ENCODE assay signal across 9 mouse cellular contexts in the genomic region with DNA sequence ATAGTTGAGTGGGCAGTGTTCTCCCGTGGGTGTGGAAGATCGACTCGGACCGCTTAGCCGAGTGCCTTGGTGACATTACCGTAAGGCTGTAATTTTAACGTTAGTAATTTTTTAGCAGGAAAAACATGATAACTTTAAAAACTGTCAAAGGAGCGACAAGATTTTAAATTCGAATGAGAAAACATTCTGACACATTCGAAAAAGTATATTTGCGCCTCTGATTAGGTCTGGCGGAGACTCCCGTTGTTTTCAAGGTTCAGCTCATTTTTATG. TPM values are rescaled to one million over a fixed set of nuclear protein-coding genes. Genes with fewer than 3 reads are reported as not detected.
DNase-seq lines count a peak whose midpoint lies in the region; ATAC-seq and TF ChIP-seq lines count a peak whose summit lies in the region.
"Had no signal": no experiment of that assay in that cellular context is flagged by ENCODE, and none has a peak within 500 bp of the region (broad histone marks: within the 10 kb centered on the region; RNA-seq: fewer than 3 reads in every experiment).

No protein-coding gene starts in this region.

- H3K9me3 ChIP-seq in lung, embryonic 14.5 days (ENCODE audit: low read depth, low read length), result no peaks in the 10 kb centered on the region
- H3K9me3 ChIP-seq in embryonic facial prominence, embryonic 15.5 days (replicated peaks), result no peaks in the 10 kb centered on the region
- no peaks in the 10 kb centered on the region for H3K9me3 ChIP-seq in limb, embryonic 10.5 days (replicated peaks)
- no peaks in the 10 kb centered on the region for H3K9me3 ChIP-seq in neural tube, embryonic 15.5 days (replicated peaks)

- peak overlapping the region; percentile 74 for H3K9ac ChIP-seq in lung, embryonic 14.5 days
- H3K9ac ChIP-seq in embryonic facial prominence, embryonic 15.5 days, result peak overlapping the region; percentile 61
- peak overlapping the region; percentile 66 for H3K9ac ChIP-seq in neural tube, embryonic 15.5 days (replicated peaks)

- 2% methylated on average over 13 of the region's 13 CpGs for WGBS in lung, embryonic 14.5 days
- whole genome bisulfite sequencing in embryonic facial prominence, embryonic 15.5 days, result 4% methylated on average over 13 of the region's 13 CpGs
- 7% methylated on average over 13 of the region's 13 CpGs for WGBS in limb, embryonic 10.5 days
- 4% methylated on average over 13 of the region's 13 CpGs for WGBS in neural tube, embryonic 15.5 days

- TF ChIP-seq CTCF in lung, embryonic 14.5 days (IDR thresholded peaks at IDR 0.05; ENCODE audit: low read depth), result no peak

- H3K4me2 ChIP-seq in lung, embryonic 14.5 days, result peak overlapping the region; percentile 74
- H3K4me2 ChIP-seq in embryonic facial prominence, embryonic 15.5 days (replicated peaks), result peak overlapping the region; percentile 52
- peak overlapping the region; percentile 67 for H3K4me2 ChIP-seq in neural tube, embryonic 15.5 days

- peak overlapping the region; percentile 99 for H3K4me3 ChIP-seq in lung, embryonic 14.5 days (ENCODE audit: low read depth, low read length)
- peak overlapping the region; percentile 93 for H3K4me3 ChIP-seq in embryonic facial prominence, embryonic 15.5 days (replicated peaks)
- peak overlapping the region; percentile 100 for H3K4me3 ChIP-seq in limb, embryonic 10.5 days
- peak overlapping the region; percentile 98 for H3K4me3 ChIP-seq in neural tube, embryonic 15.5 days (replicated peaks)

- H3K4me1 ChIP-seq in lung, embryonic 14.5 days (ENCODE audit: insufficient read depth), result 0 out of 2 replicates have a peak, but pooled peaks cover 4% of the 10 kb centered on the region
- H3K4me1 ChIP-seq in embryonic facial prominence, embryonic 15.5 days, result peaks cover 27% of the 10 kb centered on the region
- H3K4me1 ChIP-seq in limb, embryonic 10.5 days, result peaks cover 36% of the 10 kb centered on the region
- H3K4me1 ChIP-seq in neural tube, embryonic 15.5 days, result peaks cover 30% of the 10 kb centered on the region

- no peaks in the 10 kb centered on the region for H3K27me3 ChIP-seq in lung, embryonic 14.5 days (ENCODE audit: insufficient read depth, low read length)
- no peaks in the 10 kb centered on the region for H3K27me3 ChIP-seq in embryonic facial prominence, embryonic 15.5 days
- no peaks in the 10 kb centered on the region for H3K27me3 ChIP-seq in limb, embryonic 10.5 days (ENCODE audit: low read depth, poor library complexity, severe bottlenecking)
- no peaks in the 10 kb centered on the region for H3K27me3 ChIP-seq in neural tube, embryonic 15.5 days (replicated peaks)

- no peak; the same call in 1 of the 2 replicates for ATAC-seq in lung, embryonic 14.5 days (ENCODE audit: insufficient read depth)
- no peak for ATAC-seq in embryonic facial prominence, embryonic 15.5 days (ENCODE audit: insufficient number of reproducible peaks, low FRiP score, low TSS enrichment, low read depth)
- no peak for ATAC-seq in neural tube, embryonic 15.5 days (ENCODE audit: low FRiP score)

- peaks cover 17% of the 10 kb centered on the region for H3K36me3 ChIP-seq in lung, embryonic 14.5 days (ENCODE audit: insufficient read depth)
- peaks cover 15% of the 10 kb centered on the region for H3K36me3 ChIP-seq in embryonic facial prominence, embryonic 15.5 days
- H3K36me3 ChIP-seq in limb, embryonic 10.5 days, result peaks cover 22% of the 10 kb centered on the region
- H3K36me3 ChIP-seq in neural tube, embryonic 15.5 days, result peaks cover 8% of the 10 kb centered on the region

- peak overlapping the region; percentile 78 for H3K27ac ChIP-seq in lung, embryonic 14.5 days (ENCODE audit: low read depth)
- peak overlapping the region; percentile 91 for H3K27ac ChIP-seq in embryonic facial prominence, embryonic 15.5 days (replicated peaks)
- H3K27ac ChIP-seq in limb, embryonic 10.5 days, result peak overlapping the region; percentile 96
- H3K27ac ChIP-seq in neural tube, embryonic 15.5 days (replicated peaks), result peak overlapping the region; percentile 88

- no peak for DNase-seq in lung, embryonic 14.5 days
- DNase-seq in lung, postnatal 25 days (ENCODE audit: low spot score), result no peak
- no peak for DNase-seq in limb, embryonic 10.5 days (ENCODE audit: low spot score)
- DNase-seq in urinary bladder, adult 2 months (ENCODE audit: low spot score), result no peak
- no peak for DNase-seq in right cerebral cortex, postnatal 36 days (ENCODE audit: low spot score in 2 of 2)
- no peak for DNase-seq in layer of hippocampus, adult 8-10 months (ENCODE audit: low spot score in 2 of 2)

RNA-seq across cellular contexts. Expression of a gene that starts 0.8 kb away (rescaled TPM):
- polyA plus RNA-seq in lung, embryonic 14.5 days (2014; fragmentation: Nextera tagmentation; extraction: Ambion mirVana), result 28.4 and 32.3 TPM in 2 replicates
- polyA plus RNA-seq in embryonic facial prominence, embryonic 15.5 days (2015; fragmentation: Nextera tagmentation; extraction: Ambion mirVana), result 34.6 and 35.1 TPM in 2 replicates
- 26.9 and 33.4 TPM in 2 replicates for polyA plus RNA-seq in limb, embryonic 10.5 days (2016; fragmentation: Nextera tagmentation; extraction: Ambion mirVana)
- polyA plus RNA-seq in neural tube, embryonic 15.5 days (2015; fragmentation: Nextera tagmentation; extraction: Ambion mirVana), result 21.3 TPM in 2 replicates
- polyA plus RNA-seq in urinary bladder, adult 2 months (2012; rRNA removed), result 13.2 and 15.3 TPM in 2 replicates
- 10 to 100 TPM; 11.2 to 17.0 (median 13.4) TPM for total RNA-seq in layer of hippocampus, adult 8-10 months (2022)

RNA-seq across cellular contexts. Expression of a gene that starts 8.1 kb away (rescaled TPM):
- polyA plus RNA-seq in lung, embryonic 14.5 days (2014; fragmentation: Nextera tagmentation; extraction: Ambion mirVana), result 27.2 and 31.2 TPM in 2 replicates
- 53.8 and 60.4 TPM in 2 replicates for polyA plus RNA-seq in embryonic facial prominence, embryonic 15.5 days (2015; fragmentation: Nextera tagmentation; extraction: Ambion mirVana)
- 36.0 and 43.1 TPM in 2 replicates for polyA plus RNA-seq in limb, embryonic 10.5 days (2016; fragmentation: Nextera tagmentation; extraction: Ambion mirVana)
- 37.8 and 38.3 TPM in 2 replicates for polyA plus RNA-seq in neural tube, embryonic 15.5 days (2015; fragmentation: Nextera tagmentation; extraction: Ambion mirVana)
- polyA plus RNA-seq in urinary bladder, adult 2 months (2012; rRNA removed), result 53.1 and 55.1 TPM in 2 replicates
- total RNA-seq in layer of hippocampus, adult 8-10 months (2022), result 10 to 100 TPM; 22.0 to 32.0 (median 30.5) TPM

RNA-seq across cellular contexts. Expression of a gene that starts 11.7 kb away (rescaled TPM):
- polyA plus RNA-seq in lung, embryonic 14.5 days (2014; fragmentation: Nextera tagmentation; extraction: Ambion mirVana), result 10.3 and 10.6 TPM in 2 replicates
- polyA plus RNA-seq in embryonic facial prominence, embryonic 15.5 days (2015; fragmentation: Nextera tagmentation; extraction: Ambion mirVana), result 18.8 TPM in 2 replicates
- 9.7 and 10.6 TPM in 2 replicates for polyA plus RNA-seq in limb, embryonic 10.5 days (2016; fragmentation: Nextera tagmentation; extraction: Ambion mirVana)
- 5.7 and 7.8 TPM in 2 replicates for polyA plus RNA-seq in neural tube, embryonic 15.5 days (2015; fragmentation: Nextera tagmentation; extraction: Ambion mirVana)
- 34.5 and 38.3 TPM in 2 replicates for polyA plus RNA-seq in urinary bladder, adult 2 months (2012; rRNA removed)
- 10 to 100 TPM; 19.3 to 24.2 (median 22.0) TPM for total RNA-seq in layer of hippocampus, adult 8-10 months (2022)

RNA-seq across cellular contexts. Expression of a gene that starts 30.6 kb away (rescaled TPM):
- 22.7 and 26.8 TPM in 2 replicates for polyA plus RNA-seq in lung, embryonic 14.5 days (2014; fragmentation: Nextera tagmentation; extraction: Ambion mirVana)
- 20.6 TPM in 2 replicates for polyA plus RNA-seq in embryonic facial prominence, embryonic 15.5 days (2015; fragmentation: Nextera tagmentation; extraction: Ambion mirVana)
- 24.5 and 26.5 TPM in 2 replicates for polyA plus RNA-seq in limb, embryonic 10.5 days (2016; fragmentation: Nextera tagmentation; extraction: Ambion mirVana)
- 15.9 and 16.4 TPM in 2 replicates for polyA plus RNA-seq in neural tube, embryonic 15.5 days (2015; fragmentation: Nextera tagmentation; extraction: Ambion mirVana)
- 13.5 and 16.0 TPM in 2 replicates for polyA plus RNA-seq in urinary bladder, adult 2 months (2012; rRNA removed)
- 10 to 100 TPM; 13.8 to 17.6 (median 15.8) TPM for total RNA-seq in layer of hippocampus, adult 8-10 months (2022)

RNA-seq across cellular contexts. Expression of a gene that starts 41.5 kb away (rescaled TPM):
- 0.23 and 0.30 TPM in 2 replicates for polyA plus RNA-seq in lung, embryonic 14.5 days (2014; fragmentation: Nextera tagmentation; extraction: Ambion mirVana)
- polyA plus RNA-seq in embryonic facial prominence, embryonic 15.5 days (2015; fragmentation: Nextera tagmentation; extraction: Ambion mirVana), result 1.2 TPM in 2 replicates
- polyA plus RNA-seq in limb, embryonic 10.5 days (2016; fragmentation: Nextera tagmentation; extraction: Ambion mirVana), result 0.35 and 0.65 TPM in 2 replicates
- polyA plus RNA-seq in neural tube, embryonic 15.5 days (2015; fragmentation: Nextera tagmentation; extraction: Ambion mirVana), result 2.1 and 2.2 TPM in 2 replicates
- polyA plus RNA-seq in urinary bladder, adult 2 months (2012; rRNA removed), result 0.04 and 0.10 TPM in 2 replicates
- 1 to 10 TPM in 1 of 4 experiments, under 1 TPM in 3; 0.72 to 1.1 (median 0.77) TPM for total RNA-seq in layer of hippocampus, adult 8-10 months (2022)
- total RNA-seq: adrenal gland, adult 18-20 months had no signal
